Mouse (Mus musculus): ENCODE data around the gene Trappc12.

- TF ChIP-seq GATA1 (IDR thresholded peaks at IDR 0.05; ENCODE audit: borderline replicate concordance, low read length), result no peak
- TF ChIP-seq FLI1 (IDR thresholded peaks at IDR 0.05; ENCODE audit: low read length), result no peak
Observed at GRCm38 (mm10) chr12:28724366-28724765, 25.9 kb downstream of the Trappc12 start.
